Mouse (Mus musculus): ENCODE results near the gene Itfg2. TPM values are rescaled to one million over a fixed set of nuclear protein-coding genes. Genes with fewer than 3 reads are reported as not detected.

The Itfg2 gene
- polyA plus RNA-seq, 1 experiment from 2014 or later: 35.2 TPM

DNA sequence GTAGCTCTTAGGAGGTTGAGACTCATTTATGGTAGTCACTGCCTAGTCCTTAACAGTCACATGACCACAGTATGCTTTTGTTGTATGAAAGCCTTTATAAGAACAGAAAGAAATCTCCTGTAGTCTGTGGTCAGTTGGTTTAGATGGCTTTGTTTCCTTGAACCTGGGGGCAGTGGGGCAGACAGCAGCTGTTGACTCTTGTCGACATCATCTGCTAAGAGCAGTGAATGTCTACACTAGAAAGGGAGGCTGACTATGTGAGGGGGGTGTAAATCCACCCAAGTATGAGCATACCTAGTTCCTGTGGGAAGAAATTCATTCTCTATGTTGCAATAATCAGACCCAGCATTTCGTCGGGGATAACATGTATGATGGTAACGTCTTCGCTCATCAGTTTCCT is 22.3 kb upstream of the Itfg2 start:
- Histone ChIP-seq H3K36me3 (ENCODE audit: poor library complexity, severe bottlenecking) (no peaks in the 10 kb centered on the region), H3K4me3 (no peak overlapping the region), H3K4me1 (peaks cover 9% of the 10 kb centered on the region), H3K27ac (no peak overlapping the region), H3K4me2 (no peak overlapping the region), H3K27me3 (no peaks in the 10 kb centered on the region), H3K9ac (no peak overlapping the region), H3K9me3 (replicated peaks) (no peaks in the 10 kb centered on the region)
- 97% methylated on average over 5 of the region's 5 CpGs for WGBS
- no peak for ATAC-seq

DNA sequence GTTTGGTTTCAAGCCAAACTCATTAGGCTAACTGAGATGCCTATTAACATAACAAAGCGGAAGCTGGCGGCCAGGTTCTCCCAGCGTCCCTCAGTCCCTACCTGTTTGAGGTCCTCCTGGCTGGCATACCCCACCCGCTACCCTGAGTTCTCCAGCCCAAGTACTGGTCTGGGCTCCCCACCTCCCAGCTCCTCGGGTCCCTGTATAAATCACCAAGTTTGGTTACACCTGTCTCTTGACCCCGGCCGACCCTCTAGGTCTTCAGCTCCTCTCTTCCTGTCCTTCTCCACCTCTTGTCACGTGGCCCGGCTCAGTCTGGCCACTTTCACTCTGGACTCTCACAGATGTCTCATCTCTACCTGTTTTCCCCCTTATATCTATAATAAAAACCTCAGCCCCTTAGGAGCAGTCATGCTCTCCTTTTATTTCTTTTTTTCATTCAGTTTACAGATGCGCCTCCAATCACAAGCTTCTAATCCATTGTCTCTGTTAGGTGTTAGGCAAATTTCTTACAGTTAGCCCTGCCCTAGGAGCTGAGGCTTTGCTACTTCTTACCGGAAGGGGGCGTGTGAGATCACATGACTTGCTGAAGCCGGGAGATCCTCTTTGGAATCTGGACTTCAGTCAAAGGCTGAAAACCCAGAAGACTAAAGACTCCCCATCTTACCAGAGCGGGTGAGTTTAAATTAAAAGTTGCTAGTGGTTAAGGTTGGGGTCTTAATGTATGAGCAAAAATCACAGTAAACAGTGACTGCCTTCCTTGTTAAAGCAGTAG is 21.2 kb upstream of the Itfg2 start:
- Histone ChIP-seq H3K36me3 (ENCODE audit: poor library complexity, severe bottlenecking) (no peaks in the 10 kb centered on the region), H3K9ac (no peak overlapping the region; the same call in 1 of the 2 replicates), H3K9me3 (replicated peaks) (no peaks in the 10 kb centered on the region), H3K4me3 (no peak overlapping the region), H3K4me1 (peaks cover 9% of the 10 kb centered on the region), H3K27me3 (no peaks in the 10 kb centered on the region), H3K27ac (no peak overlapping the region), H3K4me2 (peak overlapping the region; percentile 36)
- ATAC-seq: peak; percentile 72
- 13% methylated on average over 14 of the region's 14 CpGs for WGBS

DNA sequence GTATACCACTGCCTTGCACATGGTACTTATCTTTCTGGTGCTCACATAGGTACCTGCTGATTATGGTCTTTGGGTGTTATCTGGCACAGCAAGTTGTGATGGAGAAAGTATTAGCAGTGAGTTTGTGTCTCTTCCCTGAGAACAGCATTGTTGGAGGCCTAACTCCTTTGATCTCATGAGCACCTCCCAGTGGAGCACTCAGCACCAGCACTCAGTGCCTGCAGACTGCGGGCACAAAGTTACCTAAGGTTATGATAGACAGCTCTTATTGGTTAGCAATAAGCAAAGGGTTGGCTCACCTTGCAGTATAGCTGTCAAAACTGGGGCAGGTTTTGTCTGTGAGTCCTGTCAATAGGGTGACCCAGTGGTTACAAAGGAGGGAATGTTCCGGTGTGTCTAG is 15.5 kb upstream of the Itfg2 start:
- 95% methylated on average over 2 of the region's 2 CpGs for WGBS
- H3K9me3 ChIP-seq (replicated peaks): no peaks in the 10 kb centered on the region

DNA sequence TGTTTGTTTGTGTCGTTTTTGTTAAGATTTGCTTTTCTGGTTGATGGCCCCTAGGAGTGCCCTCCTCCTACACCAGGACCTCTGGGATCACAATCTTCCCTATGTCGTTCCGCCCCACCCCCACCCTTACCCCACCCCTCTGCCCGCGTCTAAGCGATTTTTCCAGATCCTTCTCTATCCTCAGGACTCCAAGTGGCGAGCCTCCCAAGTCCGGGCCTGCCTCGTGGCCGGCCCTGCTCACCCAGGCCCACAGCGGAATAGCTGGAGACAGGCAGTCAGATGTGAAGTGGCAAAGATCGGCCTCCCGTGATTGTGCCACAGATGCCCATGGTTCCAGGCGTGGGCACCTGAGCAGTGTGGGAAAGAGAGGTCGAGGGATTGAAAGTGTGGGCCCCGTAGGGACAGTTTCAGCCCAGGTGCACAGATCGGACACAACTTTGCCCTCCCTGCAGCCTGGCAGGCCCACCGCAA is 14.2 kb upstream of the Itfg2 start:
- Histone ChIP-seq H3K4me2 (peak overlapping the region; percentile 74), H3K9me3 (replicated peaks) (no peaks in the 10 kb centered on the region), H3K36me3 (ENCODE audit: poor library complexity, severe bottlenecking) (peaks cover 27% of the 10 kb centered on the region), H3K4me1 (peaks cover 24% of the 10 kb centered on the region), H3K9ac (0 out of 2 replicates have a peak overlapping the region, but pooled peaks have one; percentile 94), H3K27me3 (no peaks in the 10 kb centered on the region), H3K4me3 (peak overlapping the region; percentile 98), H3K27ac (no peak overlapping the region)
- ATAC-seq: peak; percentile 74; the same call in 1 of the 2 replicates
- WGBS: 29% methylated on average over 17 of the region's 18 CpGs

More for the DNA sequence above, 15.5 kb upstream of the Itfg2 start:
- no peak for ATAC-seq
- Histone ChIP-seq H3K9ac (no peak overlapping the region), H3K4me1 (peaks cover 25% of the 10 kb centered on the region), H3K27me3 (no peaks in the 10 kb centered on the region), H3K36me3 (ENCODE audit: poor library complexity, severe bottlenecking) (peaks cover 14% of the 10 kb centered on the region), H3K4me2 (no peak overlapping the region), H3K27ac (no peak overlapping the region), H3K4me3 (no peak overlapping the region)

DNA sequence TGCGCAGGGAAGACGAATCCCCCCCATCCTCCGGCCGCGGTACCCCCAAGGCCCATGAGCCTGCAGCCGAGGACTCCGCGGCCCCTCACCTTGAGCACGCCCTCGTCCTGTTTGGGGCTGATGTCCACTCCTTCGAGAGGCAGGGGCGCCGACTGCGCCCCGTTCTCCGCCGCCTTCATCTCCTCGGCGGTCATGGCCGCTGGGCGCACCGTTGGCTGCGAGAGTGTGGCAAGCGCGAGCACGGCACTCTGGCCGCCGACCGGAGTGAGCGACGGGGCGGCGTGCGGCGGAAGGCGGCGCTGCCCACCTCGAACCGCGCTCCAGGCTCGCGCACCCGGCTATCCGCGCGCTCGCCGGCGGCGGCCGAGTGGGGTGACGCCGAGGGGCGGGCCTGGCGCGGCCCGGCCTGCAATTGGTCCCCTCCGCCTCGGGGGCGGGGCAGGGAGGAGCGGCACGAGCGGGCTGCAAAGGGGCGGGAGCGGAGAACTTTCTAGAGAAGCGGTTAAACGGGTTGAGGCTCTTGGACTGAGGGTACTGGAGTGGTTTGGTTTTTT is 13.7 kb upstream of the Itfg2 start, which contains the start of gene Fkbp4:
Gene Fkbp4 (minus strand): TSS at position 361 of the 554 bp plus-strand sequence.
- H3K9ac ChIP-seq: peak within 1 kb of the TSS; percentile 94
- peak within 1 kb of the TSS; percentile 90 for H3K27ac ChIP-seq
- WGBS: under 1% methylated on average over 67 of the region's 67 CpGs
- peaks cover 24% of the 10 kb centered on the region for H3K4me1 ChIP-seq
- ATAC-seq: peak; percentile 94
- no peaks in the 10 kb centered on the region for H3K9me3 ChIP-seq (replicated peaks)
- peak within 1 kb of the TSS; percentile 74 for H3K4me2 ChIP-seq
- H3K27me3 ChIP-seq: no peaks in the 10 kb centered on the region
- peak within 1 kb of the TSS; percentile 98 for H3K4me3 ChIP-seq
- peaks cover 33% of the 10 kb centered on the region for H3K36me3 ChIP-seq (ENCODE audit: poor library complexity, severe bottlenecking)

DNA sequence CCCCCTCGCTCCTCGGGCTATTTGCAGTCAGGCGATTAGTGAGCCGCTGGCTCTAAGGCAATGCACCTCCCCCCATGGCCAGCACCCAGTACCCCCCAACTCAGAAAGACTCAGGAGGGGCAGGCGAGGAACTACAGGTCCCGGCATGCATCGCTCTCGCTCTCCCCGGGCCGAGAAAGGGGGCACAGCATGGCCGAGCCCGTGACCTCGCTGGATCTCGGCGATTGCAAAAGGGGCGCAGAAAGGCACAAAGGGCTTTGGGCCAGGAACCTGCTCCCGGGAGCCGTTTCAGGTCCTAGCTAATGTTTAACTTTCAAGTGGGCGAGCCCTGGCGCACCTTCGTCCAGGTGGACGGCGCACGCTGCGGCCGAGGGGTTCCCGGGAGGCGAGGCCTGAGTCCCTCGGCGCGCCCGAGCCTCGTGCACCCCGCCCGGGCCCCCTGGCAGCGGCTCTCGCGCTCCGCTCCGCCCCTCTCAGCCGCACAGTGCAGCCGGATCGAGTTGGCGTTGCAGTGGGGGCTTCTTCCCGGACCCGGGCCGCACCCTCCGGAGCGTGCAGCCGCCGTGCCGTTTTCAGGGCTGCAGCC is 13.1 kb upstream of the Itfg2 start:
- peak overlapping the region; percentile 94 for H3K9ac ChIP-seq
- 0% methylated on average over 45 of the region's 52 CpGs for WGBS
- H3K9me3 ChIP-seq (replicated peaks): no peaks in the 10 kb centered on the region
- H3K27ac ChIP-seq: peak overlapping the region; percentile 90
- no peaks in the 10 kb centered on the region for H3K27me3 ChIP-seq
- H3K4me2 ChIP-seq: peak overlapping the region; percentile 74
- H3K36me3 ChIP-seq (ENCODE audit: poor library complexity, severe bottlenecking): peaks cover 38% of the 10 kb centered on the region
- peak; percentile 77 for ATAC-seq
- H3K4me1 ChIP-seq: peaks cover 24% of the 10 kb centered on the region
- H3K4me3 ChIP-seq: peak overlapping the region; percentile 98

DNA sequence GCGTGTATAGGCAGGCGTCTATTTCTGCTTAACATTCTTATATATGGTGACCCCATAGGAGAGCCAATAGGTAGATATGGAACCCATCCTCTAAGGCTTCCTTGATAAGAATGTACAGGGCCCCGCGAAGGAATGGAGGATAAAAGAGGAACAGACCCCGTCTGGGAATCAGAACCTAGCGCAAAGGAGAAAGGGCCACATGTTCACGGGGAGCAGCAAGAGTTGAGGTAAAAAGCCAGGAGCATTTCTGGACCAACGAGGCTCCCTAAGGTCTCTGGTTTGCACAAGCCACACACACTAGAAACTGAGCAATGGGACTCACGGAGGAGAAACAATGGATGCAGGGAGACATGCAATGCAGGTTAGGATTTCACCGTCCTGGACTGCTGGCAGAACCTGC is 12.6 kb upstream of the Itfg2 start:
- Histone ChIP-seq H3K4me3 (peak overlapping the region; percentile 98), H3K4me1 (peaks cover 27% of the 10 kb centered on the region), H3K4me2 (peak overlapping the region; percentile 74), H3K36me3 (ENCODE audit: poor library complexity, severe bottlenecking) (peaks cover 44% of the 10 kb centered on the region), H3K27me3 (no peaks in the 10 kb centered on the region), H3K27ac (peak overlapping the region; percentile 90), H3K9me3 (replicated peaks) (no peaks in the 10 kb centered on the region), H3K9ac (peak overlapping the region; percentile 94)
- WGBS: 2% methylated on average over 10 of the region's 10 CpGs
- no peak for ATAC-seq

DNA sequence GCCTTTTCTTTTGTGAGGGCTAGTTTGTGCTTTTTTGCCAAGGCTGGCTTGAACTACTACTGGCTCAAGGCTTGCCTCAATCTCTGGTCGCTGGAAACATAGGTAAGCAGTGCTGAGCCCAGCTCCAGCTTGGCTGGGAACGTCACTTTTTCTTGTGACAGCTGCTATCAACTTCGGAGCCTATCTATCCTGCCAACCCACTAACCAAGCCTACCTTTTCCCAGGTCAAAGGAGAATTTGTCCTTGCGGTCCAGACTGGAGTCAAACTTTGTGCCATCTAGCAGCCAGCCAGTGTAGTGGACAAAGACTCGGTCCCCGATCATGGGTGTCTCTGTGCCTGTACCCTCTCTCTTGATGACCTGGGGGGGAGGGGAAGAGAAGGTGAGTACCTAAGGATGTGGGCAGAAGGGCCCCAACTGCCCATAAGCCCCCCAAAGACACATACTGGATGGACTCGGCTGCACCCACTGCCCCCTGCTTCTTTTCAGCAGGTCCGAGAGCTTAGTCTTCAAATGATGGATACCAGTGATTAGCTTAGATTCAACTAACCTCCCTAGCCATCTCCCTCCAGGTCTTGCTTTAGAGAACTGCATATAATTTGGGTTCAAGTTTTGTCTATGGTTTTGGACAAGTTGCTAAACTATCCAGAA is 11.8 kb upstream of the Itfg2 start:
- Histone ChIP-seq H3K27me3 (no peaks in the 10 kb centered on the region), H3K4me3 (peak overlapping the region; percentile 98), H3K9ac (peak overlapping the region; percentile 94), H3K9me3 (replicated peaks) (no peaks in the 10 kb centered on the region), H3K4me2 (peak overlapping the region; percentile 74), H3K4me1 (peaks cover 27% of the 10 kb centered on the region), H3K36me3 (ENCODE audit: poor library complexity, severe bottlenecking) (peaks cover 52% of the 10 kb centered on the region), H3K27ac (no peak overlapping the region)
- ATAC-seq: no peak
- 91% methylated on average over 8 of the region's 8 CpGs for WGBS

DNA sequence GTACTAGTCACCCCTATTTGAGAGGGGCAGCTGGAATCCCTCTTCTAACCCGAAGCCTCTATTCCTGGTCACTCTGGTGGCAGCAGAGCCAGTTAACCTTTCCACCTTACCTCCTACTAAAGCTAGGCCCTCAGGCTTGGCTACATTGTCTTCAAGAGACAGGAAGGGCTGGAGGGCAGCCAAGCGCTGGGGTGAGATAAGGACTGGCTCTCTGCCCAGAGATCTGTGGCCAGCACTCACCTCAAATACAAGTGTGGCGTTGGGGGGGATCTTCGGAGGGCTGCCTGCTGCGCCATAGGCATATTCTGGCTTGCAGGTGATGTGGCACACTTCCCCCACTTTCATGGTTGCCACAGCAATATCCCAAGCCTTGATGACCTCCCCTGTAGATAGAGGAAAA is 10.7 kb upstream of the Itfg2 start:
- Histone ChIP-seq H3K4me2 (no peak overlapping the region), H3K4me3 (no peak overlapping the region), H3K27ac (no peak overlapping the region), H3K4me1 (peaks cover 27% of the 10 kb centered on the region), H3K9ac (no peak overlapping the region), H3K36me3 (ENCODE audit: poor library complexity, severe bottlenecking) (peaks cover 61% of the 10 kb centered on the region), H3K9me3 (replicated peaks) (no peaks in the 10 kb centered on the region), H3K27me3 (no peaks in the 10 kb centered on the region)
- ATAC-seq: no peak
- 85% methylated on average over 5 of the region's 5 CpGs for WGBS

DNA sequence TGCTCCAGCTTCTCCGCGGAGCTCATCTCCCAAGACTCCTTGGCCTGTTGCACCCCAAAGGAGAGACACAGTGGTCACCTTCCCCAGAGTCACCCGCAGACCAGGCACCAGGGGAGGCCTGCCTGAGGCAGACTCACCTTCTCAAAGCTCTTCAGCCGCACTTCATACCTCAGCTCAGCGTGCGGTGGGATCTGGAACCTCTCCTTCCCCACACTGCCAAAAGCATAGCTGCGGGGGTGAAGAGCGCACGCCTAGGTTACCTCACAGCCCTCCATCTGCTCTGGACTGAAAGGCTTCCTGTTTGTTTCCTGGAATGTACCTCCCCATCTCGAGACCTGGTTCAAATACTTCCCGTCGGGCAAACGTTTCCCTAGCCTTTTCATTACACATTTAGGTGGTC is 8.8 kb upstream of the Itfg2 start:
- H3K27me3 ChIP-seq: no peaks in the 10 kb centered on the region
- no peak for ATAC-seq
- no peak overlapping the region for H3K4me3 ChIP-seq
- peaks cover 80% of the 10 kb centered on the region for H3K36me3 ChIP-seq (ENCODE audit: poor library complexity, severe bottlenecking)
- H3K27ac ChIP-seq: no peak overlapping the region
- no peak overlapping the region for H3K9ac ChIP-seq
- no peaks in the 10 kb centered on the region for H3K9me3 ChIP-seq (replicated peaks)
- 96% methylated on average over 13 of the region's 13 CpGs for WGBS
- no peak overlapping the region for H3K4me2 ChIP-seq
- H3K4me1 ChIP-seq: peaks cover 23% of the 10 kb centered on the region

DNA sequence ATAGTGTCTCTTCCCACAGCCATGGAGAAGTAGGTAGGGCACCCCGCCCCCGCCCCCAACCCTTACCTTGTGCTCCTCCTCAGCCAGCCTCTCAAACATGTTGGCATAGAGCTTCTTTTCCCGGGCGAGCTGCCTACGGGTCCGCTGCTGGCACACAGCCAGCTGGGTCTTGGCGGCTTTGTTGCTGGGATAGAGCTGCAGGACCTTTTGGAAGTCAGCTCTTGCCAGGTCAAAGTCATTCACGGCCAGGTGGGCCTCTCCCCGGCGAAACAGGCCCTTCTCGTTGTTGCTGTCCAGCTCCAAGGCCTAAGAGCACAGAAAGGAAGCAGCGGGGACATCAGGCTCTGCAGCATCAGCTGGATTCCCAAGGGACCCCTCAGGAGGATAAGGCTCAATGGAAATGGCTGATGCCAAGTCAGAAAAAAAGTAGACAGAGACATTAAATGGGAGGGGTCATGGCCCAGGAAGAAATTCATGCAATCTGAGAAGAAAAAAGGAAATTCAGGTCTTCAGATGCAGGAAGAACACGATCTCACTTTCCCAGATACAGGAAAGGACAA is 7.7 kb upstream of the Itfg2 start:
- H3K27ac ChIP-seq: no peak overlapping the region
- H3K27me3 ChIP-seq: no peaks in the 10 kb centered on the region
- H3K4me2 ChIP-seq: no peak overlapping the region
- no peak overlapping the region for H3K9ac ChIP-seq
- no peaks in the 10 kb centered on the region for H3K9me3 ChIP-seq (replicated peaks)
- no peak for ATAC-seq
- peaks cover 23% of the 10 kb centered on the region for H3K4me1 ChIP-seq
- H3K4me3 ChIP-seq: no peak overlapping the region
- peaks cover 91% of the 10 kb centered on the region for H3K36me3 ChIP-seq (ENCODE audit: poor library complexity, severe bottlenecking)
- WGBS: 74% methylated on average over 13 of the region's 13 CpGs

All from forebrain, embryonic 13.5 days (tissue).